Mouse (Mus musculus) liver, adult 2 months (tissue): ENCODE results near the gene Tm9sf3.

ENCODE experiments used
- CTCF ChIP-seq: fragments of 200-500 bp; IDR thresholded peaks from 2 replicates; pipeline ENCODE4 v1.5.1; 2011; ENCODE audit warnings: low read depth, low read length, control low read depth
- POLR2A ChIP-seq: fragments of 200-500 bp; IDR thresholded peaks from 2 replicates; pipeline ENCODE4 v1.6.1; 2011; ENCODE audit warnings: low read length, control low read depth; ENCODE audit not compliant: insufficient read depth; ENCODE audit errors: extremely low read depth

DNA sequence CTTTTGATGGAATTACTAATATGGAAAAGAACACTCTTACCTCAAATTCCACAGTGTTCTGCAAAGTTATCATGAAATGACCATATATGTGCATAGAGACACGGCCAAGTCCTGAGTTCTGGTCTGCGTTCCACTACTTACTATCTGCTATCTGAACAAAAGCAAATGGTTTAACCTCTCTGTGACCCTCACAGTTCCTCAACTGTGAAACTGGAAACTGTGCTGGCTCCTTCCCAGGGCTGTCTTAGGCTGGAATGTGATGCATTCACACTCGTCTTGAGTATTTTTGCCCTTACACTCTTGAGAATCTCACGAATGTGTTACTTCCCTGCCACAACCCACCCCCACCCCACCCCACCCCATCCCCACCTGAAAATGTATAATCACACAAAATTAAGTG, 14.8 kb downstream of the Tm9sf3 start:
- TF ChIP-seq POLR2A = no peak
- TF ChIP-seq CTCF = no peak
